Mouse (Mus musculus): ENCODE results near the gene Orai1. TPM values are rescaled to one million over a fixed set of nuclear protein-coding genes. Genes with fewer than 3 reads are reported as not detected.

The Orai1 gene
- polyA plus RNA-seq, 1 experiment from 2014 or later, result 12.7 TPM

- Histone ChIP-seq H3K9me3 (ENCODE audit: control insufficient read depth, low read length) (no peaks in the 10 kb centered on the region), H3K27me3 (ENCODE audit: control insufficient read depth, insufficient read depth, low read length) (no peaks in the 10 kb centered on the region), H3K36me3 (ENCODE audit: control insufficient read depth, insufficient read depth, low read length) (no peaks in the 10 kb centered on the region; the same call in 1 of the 2 replicates), H3K4me2 (replicated peaks; ENCODE audit: low read depth, low read length) (no peak overlapping the region), H3K4me1 (replicated peaks; ENCODE audit: control insufficient read depth, insufficient read depth, low read length) (no peaks in the 10 kb centered on the region), H3K9ac (ENCODE audit: low read depth, low read length) (no peak overlapping the region), H3K4me3 (ENCODE audit: low read depth, low read length) (no peak overlapping the region), H3K27ac (ENCODE audit: low read depth, low read length) (no peak overlapping the region)
- WGBS, result 79% methylated on average over 7 of the region's 7 CpGs
- ATAC-seq (ENCODE audit: low FRiP score) (no peak), DNase-seq (ENCODE audit: low spot score) (no peak)
These were observed 18.8 kb downstream of the Orai1 start for GRCm38 (mm10) chr5:123033646-123034160.

- no peak overlapping the region for H3K4me3 ChIP-seq (ENCODE audit: low read depth, low read length)
- H3K27ac ChIP-seq (ENCODE audit: low read depth, low read length), result no peak overlapping the region
- no peak for DNase-seq (ENCODE audit: low spot score)
- WGBS, result 91% methylated on average over 4 of the region's 4 CpGs
- no peak overlapping the region for H3K4me2 ChIP-seq (replicated peaks; ENCODE audit: low read depth, low read length)
- H3K9ac ChIP-seq (ENCODE audit: low read depth, low read length), result no peak overlapping the region
- H3K4me1 ChIP-seq (replicated peaks; ENCODE audit: control insufficient read depth, insufficient read depth, low read length), result no peaks in the 10 kb centered on the region
- no peak for ATAC-seq (ENCODE audit: low FRiP score)
- no peaks in the 10 kb centered on the region for H3K9me3 ChIP-seq (ENCODE audit: control insufficient read depth, low read length)
- H3K27me3 ChIP-seq (ENCODE audit: control insufficient read depth, insufficient read depth, low read length), result no peaks in the 10 kb centered on the region
- no peaks in the 10 kb centered on the region; the same call in 1 of the 2 replicates for H3K36me3 ChIP-seq (ENCODE audit: control insufficient read depth, insufficient read depth, low read length)
These were observed 20.2 kb downstream of the Orai1 start for GRCm38 (mm10) chr5:123035089-123035488.

GRCm38 (mm10) chr5:123035564-123035963 is 20.7 kb downstream of the Orai1 start:
- no peaks in the 10 kb centered on the region for H3K4me1 ChIP-seq (replicated peaks; ENCODE audit: control insufficient read depth, insufficient read depth, low read length)
- H3K4me3 ChIP-seq (ENCODE audit: low read depth, low read length), result no peak overlapping the region
- no peak overlapping the region for H3K27ac ChIP-seq (ENCODE audit: low read depth, low read length)
- H3K36me3 ChIP-seq (ENCODE audit: control insufficient read depth, insufficient read depth, low read length), result no peaks in the 10 kb centered on the region
- no peak overlapping the region for H3K4me2 ChIP-seq (replicated peaks; ENCODE audit: low read depth, low read length)
- DNase-seq (ENCODE audit: low spot score) (no peak), ATAC-seq (ENCODE audit: low FRiP score) (no peak)
- WGBS, result 47% methylated on average over 6 of the region's 6 CpGs
- no peaks in the 10 kb centered on the region for H3K27me3 ChIP-seq (ENCODE audit: control insufficient read depth, insufficient read depth, low read length)
- H3K9ac ChIP-seq (ENCODE audit: low read depth, low read length), result no peak overlapping the region
- no peaks in the 10 kb centered on the region for H3K9me3 ChIP-seq (ENCODE audit: control insufficient read depth, low read length)

- DNase-seq (ENCODE audit: low spot score), result no peak
These were observed 23.2 kb downstream of the Orai1 start for GRCm38 (mm10) chr5:123038115-123038514.

GRCm38 (mm10) chr5:123039120-123039752 is 24.4 kb downstream of the Orai1 start:
- no peaks in the 10 kb centered on the region for H3K27me3 ChIP-seq (ENCODE audit: control insufficient read depth, insufficient read depth, low read length)
- peak overlapping the region; percentile 31; the same call in 1 of the 2 replicates for H3K9ac ChIP-seq (ENCODE audit: low read depth, low read length)
- no peak for ATAC-seq (ENCODE audit: low FRiP score)
- peak overlapping the region; percentile 25 for H3K4me3 ChIP-seq (ENCODE audit: low read depth, low read length)
- no peak overlapping the region for H3K27ac ChIP-seq (ENCODE audit: low read depth, low read length)
- no peaks in the 10 kb centered on the region for H3K36me3 ChIP-seq (ENCODE audit: control insufficient read depth, insufficient read depth, low read length)
- H3K4me1 ChIP-seq (replicated peaks; ENCODE audit: control insufficient read depth, insufficient read depth, low read length), result no peaks in the 10 kb centered on the region
- peak overlapping the region; percentile 49 for H3K4me2 ChIP-seq (replicated peaks; ENCODE audit: low read depth, low read length)
- no peaks in the 10 kb centered on the region for H3K9me3 ChIP-seq (ENCODE audit: control insufficient read depth, low read length)
- WGBS, result 5% methylated on average over 25 of the region's 25 CpGs
- DNase-seq (ENCODE audit: low spot score), result peak; percentile 60

More at GRCm38 (mm10) chr5:123038115-123038514, 23.2 kb downstream of the Orai1 start:
- Histone ChIP-seq H3K36me3 (ENCODE audit: control insufficient read depth, insufficient read depth, low read length) (no peaks in the 10 kb centered on the region), H3K4me2 (replicated peaks; ENCODE audit: low read depth, low read length) (no peak overlapping the region), H3K4me3 (ENCODE audit: low read depth, low read length) (no peak overlapping the region), H3K27ac (ENCODE audit: low read depth, low read length) (no peak overlapping the region), H3K9me3 (ENCODE audit: control insufficient read depth, low read length) (no peaks in the 10 kb centered on the region), H3K9ac (ENCODE audit: low read depth, low read length) (no peak overlapping the region), H3K27me3 (ENCODE audit: control insufficient read depth, insufficient read depth, low read length) (no peaks in the 10 kb centered on the region), H3K4me1 (replicated peaks; ENCODE audit: control insufficient read depth, insufficient read depth, low read length) (no peaks in the 10 kb centered on the region)
- no peak for ATAC-seq (ENCODE audit: low FRiP score)
- 88% methylated on average over 5 of the region's 5 CpGs for WGBS

GRCm38 (mm10) chr5:123040796-123041195 is 25.9 kb downstream of the Orai1 start:
- Histone ChIP-seq H3K27ac (ENCODE audit: low read depth, low read length) (no peak overlapping the region), H3K9ac (ENCODE audit: low read depth, low read length) (no peak overlapping the region), H3K4me2 (replicated peaks; ENCODE audit: low read depth, low read length) (no peak overlapping the region), H3K4me1 (replicated peaks; ENCODE audit: control insufficient read depth, insufficient read depth, low read length) (no peaks in the 10 kb centered on the region), H3K4me3 (ENCODE audit: low read depth, low read length) (no peak overlapping the region), H3K36me3 (ENCODE audit: control insufficient read depth, insufficient read depth, low read length) (no peaks in the 10 kb centered on the region), H3K9me3 (ENCODE audit: control insufficient read depth, low read length) (no peaks in the 10 kb centered on the region), H3K27me3 (ENCODE audit: control insufficient read depth, insufficient read depth, low read length) (no peaks in the 10 kb centered on the region)
- ATAC-seq (ENCODE audit: low FRiP score) (no peak), DNase-seq (ENCODE audit: low spot score) (no peak)
- 57% methylated on average over 7 of the region's 7 CpGs for WGBS

- no peaks in the 10 kb centered on the region for H3K27me3 ChIP-seq (ENCODE audit: control insufficient read depth, insufficient read depth, low read length)
- ATAC-seq (ENCODE audit: low FRiP score) (no peak), DNase-seq (ENCODE audit: low spot score) (peak; percentile 48)
- H3K9ac ChIP-seq (ENCODE audit: low read depth, low read length), result no peak overlapping the region
- H3K4me1 ChIP-seq (replicated peaks; ENCODE audit: control insufficient read depth, insufficient read depth, low read length), result no peaks in the 10 kb centered on the region
- H3K4me3 ChIP-seq (ENCODE audit: low read depth, low read length), result no peak overlapping the region
- WGBS, result 24% methylated on average over 7 of the region's 7 CpGs
- H3K4me2 ChIP-seq (replicated peaks; ENCODE audit: low read depth, low read length), result no peak overlapping the region
- no peaks in the 10 kb centered on the region for H3K9me3 ChIP-seq (ENCODE audit: control insufficient read depth, low read length)
- H3K36me3 ChIP-seq (ENCODE audit: control insufficient read depth, insufficient read depth, low read length), result no peaks in the 10 kb centered on the region
- no peak overlapping the region for H3K27ac ChIP-seq (ENCODE audit: low read depth, low read length)
These were observed 29.0 kb downstream of the Orai1 start for GRCm38 (mm10) chr5:123043856-123044255.

GRCm38 (mm10) chr5:123045561-123046295 is 30.9 kb downstream of the Orai1 start:
- no peak overlapping the region for H3K9ac ChIP-seq (ENCODE audit: low read depth, low read length)
- no peak overlapping the region for H3K27ac ChIP-seq (ENCODE audit: low read depth, low read length)
- DNase-seq (ENCODE audit: low spot score) (peak; percentile 76), ATAC-seq (ENCODE audit: low FRiP score) (no peak)
- no peaks in the 10 kb centered on the region; the same call in 1 of the 2 replicates for H3K4me1 ChIP-seq (replicated peaks; ENCODE audit: control insufficient read depth, insufficient read depth, low read length)
- H3K9me3 ChIP-seq (ENCODE audit: control insufficient read depth, low read length), result no peaks in the 10 kb centered on the region
- H3K4me2 ChIP-seq (replicated peaks; ENCODE audit: low read depth, low read length), result no peak overlapping the region
- no peaks in the 10 kb centered on the region for H3K36me3 ChIP-seq (ENCODE audit: control insufficient read depth, insufficient read depth, low read length)
- no peaks in the 10 kb centered on the region for H3K27me3 ChIP-seq (ENCODE audit: control insufficient read depth, insufficient read depth, low read length)
- WGBS, result 44% methylated on average over 9 of the region's 9 CpGs
- H3K4me3 ChIP-seq (ENCODE audit: low read depth, low read length), result no peak overlapping the region
